Mouse (Mus musculus) heart, postnatal 36 days (tissue): ENCODE data around the gene Nmd3. TPM values are rescaled to one million over a fixed set of nuclear protein-coding genes. Genes with fewer than 3 reads are reported as not detected.
A peak's percentile ranks its signal among the peaks of the same experiment; 100 is the strongest.

Experiments
- DNase-seq, 2 experiments: peaks; one replicate each; pipeline ENCODE4 v3.0.0; 2021 to 2022
- intact Hi-C: fragments of 180-260 bp; cut with DNase I; formaldehyde crosslinking; loops from one replicate; pipeline ENCODE4 v1.15.1; 2025
- total RNA-seq, 2 experiments: library from RNA; stranded (reverse); gene quantifications; 2 replicates each; pipeline ENCODE4 v1.2.3; 2021

Nmd3 gene
- 10 to 100 TPM; 37.2 to 44.3 TPM for total RNA-seq

- intact Hi-C loops: loop anchor here (5.0 to 10.0 kb wide), 2 partner anchors 407 to 594 kb away; partner anchors contain the start of genes Kpna4 and Ppm1l
- peak; percentile 85 to 89 for DNase-seq
These were observed at the start of gene Nmd3 for GRCm38 (mm10) chr3:69721814-69722186. Gene Nmd3 (plus strand): TSS chr3:69721985.

GRCm38 (mm10) chr3:69673351-69673750 is 48.4 kb upstream of the Nmd3 start:
- intact Hi-C loops: no loop called here

GRCm38 (mm10) chr3:69674206-69674605 is 47.6 kb upstream of the Nmd3 start:
- intact Hi-C loops: no loop called here
- no peak for DNase-seq

More at GRCm38 (mm10) chr3:69673351-69673750, 48.4 kb upstream of the Nmd3 start:
- DNase-seq: no peak

GRCm38 (mm10) chr3:69689791-69690190 is 32.0 kb upstream of the Nmd3 start:
- intact Hi-C loops: no loop called here
- no peak for DNase-seq

GRCm38 (mm10) chr3:69690939-69691338 is 30.8 kb upstream of the Nmd3 start:
- intact Hi-C loops: no loop called here
- DNase-seq: no peak

- peak in 1 of 2 experiments; percentile 17 for DNase-seq
- intact Hi-C loops: loop anchor here (5.0 kb wide), 3 partner anchors 218 to 463 kb away; no protein-coding TSS in a partner anchor
These were observed 21.8 kb upstream of the Nmd3 start for GRCm38 (mm10) chr3:69699851-69700500.

- DNase-seq: no peak
These were observed 19.9 kb upstream of the Nmd3 start for GRCm38 (mm10) chr3:69701905-69702304.

GRCm38 (mm10) chr3:69702421-69702820 is 19.4 kb upstream of the Nmd3 start:
- intact Hi-C loops: loop anchor here (2.0 to 5.0 kb wide), 4 partner anchors 104 to 465 kb away; partner anchors contain the start of gene B3galnt1
- DNase-seq: no peak

More at GRCm38 (mm10) chr3:69701905-69702304, 19.9 kb upstream of the Nmd3 start:
- intact Hi-C loops: loop anchor here (2.0 to 5.0 kb wide), 4 partner anchors 103 to 465 kb away; partner anchors contain the start of gene B3galnt1

GRCm38 (mm10) chr3:69709043-69709929 is 12.5 kb upstream of the Nmd3 start:
- no peak for DNase-seq
- intact Hi-C loops: no loop called here

- DNase-seq: no peak
- intact Hi-C loops: no loop called here
These were observed 9.7 kb upstream of the Nmd3 start for GRCm38 (mm10) chr3:69711907-69712600.

- intact Hi-C loops: no loop called here
- no peak for DNase-seq
These were observed 4.3 kb upstream of the Nmd3 start for GRCm38 (mm10) chr3:69717476-69717875.

GRCm38 (mm10) chr3:69722187-69722867 is 542 bp downstream of the Nmd3 start:
- intact Hi-C loops: loop anchor here (5.0 to 10.0 kb wide), 2 partner anchors 408 to 595 kb away; partner anchors contain the start of genes Kpna4 and Ppm1l
- DNase-seq: peak in 1 of 2 experiments; percentile 32

- intact Hi-C loops: loop anchor here (5.0 to 10.0 kb wide), 2 partner anchors 408 to 596 kb away; partner anchors contain the start of genes Kpna4 and Ppm1l
- no peak for DNase-seq
These were observed 1.4 kb downstream of the Nmd3 start for GRCm38 (mm10) chr3:69723161-69723560.

- intact Hi-C loops: no loop called here
These were observed 9.1 kb downstream of the Nmd3 start for GRCm38 (mm10) chr3:69730930-69731329.

GRCm38 (mm10) chr3:69733939-69734338 is 12.2 kb downstream of the Nmd3 start:
- intact Hi-C loops: no loop called here
- no peak for DNase-seq

More at GRCm38 (mm10) chr3:69730930-69731329, 9.1 kb downstream of the Nmd3 start:
- DNase-seq: no peak

GRCm38 (mm10) chr3:69755192-69755591 is 33.4 kb downstream of the Nmd3 start:
- no peak for DNase-seq
- intact Hi-C loops: no loop called here

- DNase-seq: no peak
- intact Hi-C loops: loop anchor here (1.0 to 2.0 kb wide), 2 partner anchors 143 to 152 kb away; no protein-coding TSS in a partner anchor
These were observed 34.2 kb downstream of the Nmd3 start for GRCm38 (mm10) chr3:69755968-69756367.

GRCm38 (mm10) chr3:69756499-69756898 is 34.7 kb downstream of the Nmd3 start:
- DNase-seq: peak; percentile 36 to 52
- intact Hi-C loops: loop anchor here (1.0 to 2.0 kb wide), 2 partner anchors 142 to 152 kb away; no protein-coding TSS in a partner anchor

- intact Hi-C loops: loop anchor here (2.0 kb wide), 1 partner anchor 141 kb away; no protein-coding TSS in a partner anchor
- DNase-seq: no peak
These were observed 35.7 kb downstream of the Nmd3 start for GRCm38 (mm10) chr3:69757456-69757855.

GRCm38 (mm10) chr3:69760081-69760480 is 38.3 kb downstream of the Nmd3 start:
- DNase-seq: no peak
- intact Hi-C loops: no loop called here
